Mouse (Mus musculus) lung, postnatal 0 days (tissue): ENCODE data around the gene Gal.

Source experiments
- CTCF ChIP-seq: IDR thresholded peaks from 2 replicates; pipeline ENCODE4 v1.5.1; 2016; ENCODE audit warnings: antibody characterized with exemption, mild to moderate bottlenecking
- EP300 ChIP-seq: IDR thresholded peaks from 2 replicates; pipeline ENCODE4 v1.6.1; 2016; ENCODE audit warnings: antibody characterized with exemption, mild to moderate bottlenecking, control low read depth

GRCm38 (mm10) chr19:3424214-3424613, 9.9 kb upstream of the Gal start:
- TF ChIP-seq EP300 (no peak), CTCF (no peak)
